Mouse (Mus musculus) right cerebral cortex, adult 18-20 months (tissue): ENCODE data around the gene Tex33.
A peak's percentile ranks its signal among the peaks of the same experiment; 100 is the strongest.
"Not testable (repeated sequence)": the region's sequence is repeated elsewhere in the genome, so short reads cannot be mapped to it uniquely, and the experiment has no call there.

Source experiments
- DNase-seq: peaks from one replicate; pipeline ENCODE4 v3.0.0; 2022; ENCODE audit warnings: mixed read lengths

The Tex33 gene

DNA sequence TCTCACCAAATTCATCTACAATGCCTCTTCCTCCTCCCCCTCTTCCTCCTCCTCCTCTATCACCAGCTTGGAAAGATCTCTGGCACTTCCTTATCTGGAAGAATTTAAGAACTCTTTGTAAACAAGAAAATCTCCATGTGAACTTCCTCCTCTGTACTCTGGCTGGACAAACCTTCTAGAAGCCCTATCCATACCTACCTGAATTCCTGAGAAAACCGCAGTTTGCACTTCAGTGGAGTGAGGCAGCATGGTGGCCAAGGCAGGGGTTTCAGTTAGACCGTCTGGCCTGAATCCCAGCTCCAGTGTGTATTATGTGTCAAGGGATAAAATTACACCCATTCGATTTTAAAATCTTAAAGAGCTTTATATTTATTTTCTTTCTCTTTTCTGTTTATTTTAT is 22.9 kb downstream of the Tex33 start:
- no peak for DNase-seq

- DNase-seq = peak; percentile 31
These were observed 26.1 kb downstream of the Tex33 start for GRCm38 (mm10) chr15:78369641-78370040.

GRCm38 (mm10) chr15:78368926-78369346 is 26.8 kb downstream of the Tex33 start:
- peak; percentile 24 for DNase-seq

DNA sequence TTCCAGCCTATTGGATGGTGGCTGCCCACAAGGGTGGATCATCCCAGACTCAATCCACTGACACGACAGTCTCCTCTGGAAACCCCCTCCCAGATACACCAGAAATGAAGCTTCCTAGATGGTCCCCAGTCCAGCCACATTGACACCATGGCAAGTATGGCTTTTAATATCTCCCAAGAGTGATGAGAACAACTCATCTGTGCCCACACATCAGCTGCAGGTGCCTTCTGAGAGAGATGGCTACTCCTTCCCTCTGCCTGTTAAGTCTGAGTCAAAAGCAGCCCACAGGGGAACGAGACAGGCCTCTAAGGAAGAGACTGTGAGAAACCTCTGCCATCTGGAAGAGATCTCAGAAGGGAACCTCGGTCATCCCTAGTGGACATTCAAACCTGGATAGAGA is 27.9 kb downstream of the Tex33 start:
- DNase-seq = peak; percentile 31

DNA sequence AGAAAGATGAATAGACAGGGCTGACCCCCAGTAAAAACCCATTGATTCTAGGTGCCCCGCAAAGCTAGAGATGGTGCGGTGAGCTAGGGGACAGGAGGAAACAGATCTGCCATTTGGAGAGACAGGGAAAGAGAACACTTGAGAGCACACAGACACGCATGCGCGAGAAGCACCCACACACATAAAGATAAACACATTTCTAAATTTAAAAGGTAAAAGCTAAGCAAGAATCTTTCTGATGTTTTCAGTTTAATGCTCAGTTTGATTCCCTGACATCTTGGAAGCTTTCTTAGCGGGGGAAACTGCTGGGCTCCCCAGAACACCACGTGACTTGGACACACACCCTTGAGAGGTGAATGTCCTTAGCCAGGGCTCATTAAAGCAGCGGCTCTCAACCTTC is 28.8 kb downstream of the Tex33 start:
- peak; percentile 49 for DNase-seq

GRCm38 (mm10) chr15:78365916-78366315 is 29.8 kb downstream of the Tex33 start:
- no peak for DNase-seq

- DNase-seq = no peak
These were observed 40.2 kb downstream of the Tex33 start for GRCm38 (mm10) chr15:78355548-78355947.

GRCm38 (mm10) chr15:78354958-78355357 is 40.8 kb downstream of the Tex33 start:
- peak; percentile 35 for DNase-seq

- no peak for DNase-seq
These were observed 44.0 kb downstream of the Tex33 start for GRCm38 (mm10) chr15:78351586-78352165.

- DNase-seq = no peak
These were observed 51.1 kb downstream of the Tex33 start for GRCm38 (mm10) chr15:78344567-78344966.

GRCm38 (mm10) chr15:78343683-78344082 is 52.0 kb downstream of the Tex33 start:
- no peak for DNase-seq

- not testable (repeated sequence) for DNase-seq
These were observed 54.8 kb downstream of the Tex33 start for GRCm38 (mm10) chr15:78340919-78341318.

DNA sequence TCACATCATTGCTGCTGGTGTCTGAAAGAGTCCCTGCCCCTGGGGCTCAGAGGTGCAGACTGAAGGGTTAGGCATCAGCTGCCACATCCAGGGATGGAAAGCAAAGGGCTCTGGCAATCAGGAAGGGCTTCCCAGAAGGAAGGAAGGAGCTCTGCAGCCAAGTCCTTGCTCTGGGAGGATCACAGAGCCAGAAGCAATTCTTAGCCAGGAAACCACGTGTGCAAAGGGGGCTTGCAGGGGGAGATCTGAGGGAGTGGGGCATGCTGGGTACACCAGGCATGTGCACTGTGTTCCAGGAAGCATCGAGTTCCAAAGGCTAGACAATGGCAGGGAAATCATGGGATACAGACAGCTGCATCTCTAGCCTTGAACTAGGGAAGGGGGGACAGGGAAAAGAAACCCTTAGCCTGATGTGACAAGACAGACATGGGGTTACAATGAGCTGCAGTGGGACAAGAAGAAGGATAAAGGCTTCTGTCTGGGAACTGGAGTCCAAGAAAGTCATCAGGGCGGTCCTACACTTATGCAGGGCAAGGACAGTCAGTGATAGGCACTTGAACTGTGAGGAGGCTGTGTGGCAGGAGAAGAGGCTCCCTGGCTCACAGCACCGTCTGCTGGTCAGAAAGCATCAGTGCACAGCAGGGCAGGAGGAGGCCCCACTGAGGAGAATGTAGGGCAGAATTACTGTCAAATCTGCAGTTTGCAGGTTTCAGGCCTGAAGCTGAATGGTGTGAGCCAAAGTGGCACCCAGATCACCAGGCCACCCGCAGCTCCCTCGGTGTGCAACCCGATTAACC is 55.9 kb downstream of the Tex33 start:
- DNase-seq = peak; percentile 63

DNA sequence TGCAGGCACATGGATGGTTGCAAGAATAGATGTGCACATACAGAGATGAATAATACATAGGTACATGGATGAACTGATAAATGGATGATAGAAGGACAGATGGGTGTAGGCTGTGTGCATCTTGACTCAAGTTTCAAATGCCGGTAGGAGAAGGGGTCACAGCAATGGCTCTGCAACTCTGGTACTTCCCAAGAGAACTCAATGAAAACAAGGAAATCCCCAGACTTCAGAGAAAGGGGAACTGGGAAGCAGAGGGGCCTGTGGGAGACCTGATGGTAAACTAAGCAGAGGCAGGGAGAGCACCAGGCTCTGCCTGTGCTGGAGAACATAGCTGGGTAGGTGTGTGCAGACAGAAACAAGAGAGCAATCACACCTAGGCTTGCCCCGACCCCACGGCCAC is 61.3 kb downstream of the Tex33 start:
- no peak for DNase-seq

- no peak for DNase-seq
These were observed 62.7 kb downstream of the Tex33 start for GRCm38 (mm10) chr15:78332981-78333380.

GRCm38 (mm10) chr15:78331523-78332340 is 64.0 kb downstream of the Tex33 start:
- DNase-seq = no peak

DNA sequence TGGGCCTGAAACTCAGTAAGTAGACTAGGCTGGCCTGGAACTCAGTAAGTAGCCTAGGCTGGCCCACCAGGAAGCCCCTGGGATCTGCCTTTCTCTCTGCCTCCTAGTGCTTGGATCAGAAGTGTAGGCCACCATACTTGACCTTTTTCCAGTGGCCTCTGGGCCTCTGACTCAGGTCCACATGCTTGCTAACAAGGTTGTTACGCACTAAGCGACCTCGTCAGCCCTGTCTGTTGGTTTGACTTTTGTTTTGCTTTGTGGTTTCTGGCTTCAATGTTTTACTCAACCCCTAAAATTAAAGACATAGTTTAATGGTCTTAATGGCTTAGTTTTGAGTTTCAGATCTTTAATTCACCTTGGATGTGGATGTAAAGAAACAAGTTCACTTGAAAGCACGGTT is 65.0 kb downstream of the Tex33 start:
- no peak for DNase-seq

- not testable (repeated sequence) for DNase-seq
These were observed 65.7 kb downstream of the Tex33 start for GRCm38 (mm10) chr15:78329972-78330371.

- DNase-seq = no peak
These were observed 67.1 kb downstream of the Tex33 start for GRCm38 (mm10) chr15:78328520-78329097.
